15 mouse cellular contexts compared by ENCODE assay signal in the genomic region with DNA sequence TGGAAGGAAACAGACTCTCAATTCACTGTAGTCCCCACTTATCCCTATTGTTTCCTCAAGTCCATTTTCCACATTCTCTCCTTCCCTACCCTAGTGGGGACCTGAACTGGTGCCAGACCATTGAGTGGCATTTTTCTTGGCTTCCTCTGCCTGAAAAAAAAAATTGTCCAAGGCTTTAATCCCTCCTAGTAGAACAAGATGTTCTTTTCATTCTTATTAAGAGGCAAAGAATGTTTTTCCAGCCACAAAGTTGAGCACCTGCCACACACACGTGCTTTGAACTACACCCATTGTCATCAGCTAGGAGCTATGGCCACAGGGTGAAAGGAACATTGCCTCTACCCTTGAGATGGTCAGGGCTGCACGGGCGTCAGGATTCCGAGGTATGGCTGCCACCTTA. TPM values are rescaled to one million over a fixed set of nuclear protein-coding genes. Genes with fewer than 3 reads are reported as not detected.
DNase-seq lines count a peak whose midpoint lies in the region; ATAC-seq and TF ChIP-seq lines count a peak whose summit lies in the region.
"Had no signal": no experiment of that assay in that cellular context is flagged by ENCODE, and none has a peak within 500 bp of the region (broad histone marks: within the 10 kb centered on the region; RNA-seq: fewer than 3 reads in every experiment).

No protein-coding gene starts in this region.

- no peak for ATAC-seq in forebrain, embryonic 16.5 days
- no peak for ATAC-seq in forebrain, embryonic 12.5 days (ENCODE audit: low FRiP score)
- no peak for ATAC-seq in stomach, postnatal 0 days (ENCODE audit: low FRiP score, low TSS enrichment)
- ATAC-seq: inflammation-experienced regulatory T-cells, adult 6 months had no signal

- TF ChIP-seq POLR2A in lung, adult 2 months (IDR thresholded peaks at IDR 0.05; ENCODE audit: borderline replicate concordance, extremely low read depth, low read depth, low read length): no peak

- no peaks in the 10 kb centered on the region for H3K27me3 ChIP-seq in forebrain, embryonic 16.5 days (replicated peaks; ENCODE audit: control insufficient read depth, insufficient read depth, low read length)
- no peaks in the 10 kb centered on the region for H3K27me3 ChIP-seq in forebrain, embryonic 12.5 days
- no peaks in the 10 kb centered on the region for H3K27me3 ChIP-seq in stomach, postnatal 0 days (ENCODE audit: control insufficient read depth, insufficient read depth, low read length)
- H3K27me3 ChIP-seq: stomach, embryonic 15.5 days had no signal

- no peaks in the 10 kb centered on the region; the same call in 1 of the 2 replicates for H3K36me3 ChIP-seq in forebrain, embryonic 16.5 days (ENCODE audit: control insufficient read depth, insufficient read depth)
- H3K36me3 ChIP-seq in forebrain, embryonic 12.5 days (replicated peaks): peaks cover 27% of the 10 kb centered on the region
- H3K36me3 ChIP-seq in stomach, postnatal 0 days (ENCODE audit: control insufficient read depth, insufficient read depth, low read length): peaks cover 12% of the 10 kb centered on the region

- H3K4me3 ChIP-seq in forebrain, embryonic 16.5 days (replicated peaks; ENCODE audit: low read length): no peak overlapping the region
- H3K4me3 ChIP-seq in forebrain, embryonic 12.5 days (replicated peaks): no peak overlapping the region
- no peak overlapping the region for H3K4me3 ChIP-seq in lung, adult 2 months (replicated peaks; ENCODE audit: extremely low read depth, low read depth, low read length)
- no peak overlapping the region for H3K4me3 ChIP-seq in stomach, postnatal 0 days (ENCODE audit: low read depth, low read length)
- H3K4me3 ChIP-seq: stomach, embryonic 15.5 days had no signal

- no peak overlapping the region for H3K9ac ChIP-seq in forebrain, embryonic 16.5 days (replicated peaks; ENCODE audit: low read depth, low read length)
- H3K9ac ChIP-seq in forebrain, embryonic 12.5 days: no peak overlapping the region
- no peak overlapping the region for H3K9ac ChIP-seq in stomach, postnatal 0 days (ENCODE audit: low read length)
- H3K9ac ChIP-seq: stomach, embryonic 15.5 days had no signal

- peaks cover 5% of the 10 kb centered on the region for H3K4me1 ChIP-seq in forebrain, embryonic 16.5 days (replicated peaks; ENCODE audit: control insufficient read depth, insufficient read depth, low read length)
- peaks cover 17% of the 10 kb centered on the region for H3K4me1 ChIP-seq in forebrain, embryonic 12.5 days
- peaks cover 3% of the 10 kb centered on the region for H3K4me1 ChIP-seq in lung, adult 2 months (ENCODE audit: control insufficient read depth, insufficient read depth, low read length)
- H3K4me1 ChIP-seq in stomach, postnatal 0 days (replicated peaks; ENCODE audit: control insufficient read depth, insufficient read depth): no peaks in the 10 kb centered on the region

- H3K4me2 ChIP-seq in forebrain, embryonic 16.5 days (ENCODE audit: low read length): no peak overlapping the region
- H3K4me2 ChIP-seq in forebrain, embryonic 12.5 days: no peak overlapping the region
- no peak overlapping the region for H3K4me2 ChIP-seq in stomach, postnatal 0 days (replicated peaks; ENCODE audit: low read depth)
- H3K4me2 ChIP-seq: stomach, embryonic 15.5 days had no signal

- 65% methylated on average over 4 of the region's 4 CpGs for WGBS in forebrain, embryonic 16.5 days
- WGBS in forebrain, embryonic 12.5 days: 69% methylated on average over 4 of the region's 4 CpGs
- WGBS in lung, adult 2 months: 69% methylated on average over 4 of the region's 4 CpGs
- 71% methylated on average over 4 of the region's 4 CpGs for WGBS in stomach, postnatal 0 days

- TF ChIP-seq CTCF in lung, adult 2 months (IDR thresholded peaks at IDR 0.05; ENCODE audit: insufficient read depth, low read length): no peak
- no peak for TF ChIP-seq CTCF in stomach, postnatal 0 days (IDR thresholded peaks at IDR 0.05; ENCODE audit: low read depth)

- peak; percentile 20 for DNase-seq in kidney, adult 9 months
- no peak for DNase-seq in kidney, postnatal 4 days
- DNase-seq in lung, adult 2 months: peak; percentile 59
- DNase-seq in stomach, postnatal 0 days (ENCODE audit: low spot score): no peak
- DNase-seq in adrenal gland, postnatal 36 days: no peak
- DNase-seq: B cell, adult 2 months; cerebellum, adult 2 months; heart, adult 11 months; heart, postnatal 36 days; right cerebral cortex, adult 18-20 months; thymus, postnatal 25 days had no signal

- H3K9me3 ChIP-seq in forebrain, embryonic 16.5 days (ENCODE audit: control insufficient read depth, low read length): no peaks in the 10 kb centered on the region
- H3K9me3 ChIP-seq in forebrain, embryonic 12.5 days: no peaks in the 10 kb centered on the region
- no peaks in the 10 kb centered on the region for H3K9me3 ChIP-seq in stomach, postnatal 0 days (ENCODE audit: control insufficient read depth, low read length)
- H3K9me3 ChIP-seq: stomach, embryonic 15.5 days had no signal

- H3K27ac ChIP-seq in forebrain, embryonic 16.5 days (ENCODE audit: low read length): peak overlapping the region; percentile 11; the same call in 1 of the 2 replicates
- no peak overlapping the region for H3K27ac ChIP-seq in forebrain, embryonic 12.5 days
- no peak overlapping the region for H3K27ac ChIP-seq in stomach, postnatal 0 days (replicated peaks)
- H3K27ac ChIP-seq: stomach, embryonic 15.5 days had no signal

- TF ChIP-seq EP300 in stomach, postnatal 0 days (optimal IDR thresholded peaks at IDR 0.05): peak; percentile 76

RNA-seq across cellular contexts. Expression of gene Actn1, which starts 56.9 kb away (rescaled TPM):
- polyA plus RNA-seq in forebrain, embryonic 16.5 days (2015; fragmentation: Nextera tagmentation; extraction: Ambion mirVana): 8.9 and 11.0 TPM in 2 replicates
- polyA plus RNA-seq in forebrain, embryonic 12.5 days (2016; fragmentation: Nextera tagmentation; extraction: Ambion mirVana): 18.5 and 21.9 TPM in 2 replicates
- polyA plus RNA-seq in lung, adult 2 months (2012; rRNA removed): 74.9 and 95.5 TPM in 2 replicates
- polyA plus RNA-seq in stomach, postnatal 0 days (2015; fragmentation: Nextera tagmentation; extraction: Ambion mirVana): 32.2 and 36.8 TPM in 2 replicates
- total RNA-seq in adrenal gland, postnatal 36 days (2021): 10 to 100 TPM; 31.2 to 46.1 TPM

Comparison
In these comparisons a context has a peak if more than half of its experiments do, and no peak if none do; other contexts are left out.
1. DNase-seq: peak in kidney, adult 9 months (single experiment) and lung, adult 2 months (single experiment); none in kidney, postnatal 4 days (0 of 2), stomach, postnatal 0 days (single experiment) and adrenal gland, postnatal 36 days (0 of 2).